ENCODE assay signal across 11 mouse cellular contexts in genomic region chr15:80582581-80583495, GRCm38 (mm10). TPM values are rescaled to one million over a fixed set of nuclear protein-coding genes. Genes with fewer than 3 reads are reported as not detected.
A peak's percentile ranks its signal among the peaks of the same experiment; 100 is the strongest.
DNase-seq lines count a peak whose midpoint lies in the region; ATAC-seq and TF ChIP-seq lines count a peak whose summit lies in the region.
"Had no signal": no experiment of that assay in that cellular context is flagged by ENCODE, and none has a peak within 500 bp of the region (broad histone marks: within the 10 kb centered on the region; RNA-seq: fewer than 3 reads in every experiment).

No protein-coding gene starts in this region.

- peak; percentile 6 for DNase-seq in G1E (ENCODE audit: low spot score)
- DNase-seq in frontal cortex, postnatal 10 days (ENCODE audit: low spot score in 2 of 2): no peak
- no peak for DNase-seq in cerebellum, postnatal 14 days
- DNase-seq in forebrain, postnatal 0 days: no peak

- no peaks in the 10 kb centered on the region for H3K27me3 ChIP-seq in intestine, postnatal 0 days (replicated peaks; ENCODE audit: control insufficient read depth, insufficient read depth, low read length)
- 0 out of 2 replicates have a peak, but pooled peaks cover 3% of the 10 kb centered on the region for H3K27me3 ChIP-seq in intestine, embryonic 16.5 days (replicated peaks; ENCODE audit: control insufficient read depth, insufficient read depth, low read length)
- H3K27me3 ChIP-seq in G1E (ENCODE audit: insufficient read depth, low read length): peaks cover 40% of the 10 kb centered on the region
- H3K27me3 ChIP-seq in heart, embryonic 14.5 days (ENCODE audit: control insufficient read depth, insufficient read depth, low read length): peaks cover 29% of the 10 kb centered on the region
- no peaks in the 10 kb centered on the region for H3K27me3 ChIP-seq in forebrain, postnatal 0 days (ENCODE audit: insufficient read depth, low read length)

- 0 out of 2 replicates have a peak overlapping the region, but pooled peaks have one; percentile 7 for H3K4me2 ChIP-seq in intestine, postnatal 0 days (replicated peaks; ENCODE audit: low read depth)
- H3K4me2 ChIP-seq in intestine, embryonic 16.5 days (ENCODE audit: low read depth, low read length): no peak overlapping the region
- peak overlapping the region; percentile 21; the same call in 1 of the 2 replicates for H3K4me2 ChIP-seq in heart, embryonic 14.5 days (ENCODE audit: low read length)
- no peak overlapping the region for H3K4me2 ChIP-seq in forebrain, postnatal 0 days (ENCODE audit: low read depth)
- H3K4me2 ChIP-seq: limb, embryonic 13.5 days had no signal

- no peak overlapping the region for H3K9ac ChIP-seq in intestine, postnatal 0 days (ENCODE audit: low read depth, low read length)
- no peak overlapping the region for H3K9ac ChIP-seq in intestine, embryonic 16.5 days (ENCODE audit: low read depth, low read length)
- H3K9ac ChIP-seq in heart, embryonic 14.5 days (ENCODE audit: low read length): no peak overlapping the region
- no peak overlapping the region for H3K9ac ChIP-seq in forebrain, postnatal 0 days
- H3K9ac ChIP-seq: limb, embryonic 13.5 days had no signal

- H3K4me1 ChIP-seq in intestine, postnatal 0 days (replicated peaks; ENCODE audit: control insufficient read depth, insufficient read depth, low read length): no peaks in the 10 kb centered on the region
- H3K4me1 ChIP-seq in intestine, embryonic 16.5 days (ENCODE audit: control insufficient read depth, insufficient read depth, low read length): no peaks in the 10 kb centered on the region
- peaks cover 8% of the 10 kb centered on the region for H3K4me1 ChIP-seq in G1E (ENCODE audit: insufficient read depth, low read depth, low read length)
- peaks cover 0 to 1% of the 10 kb centered on the region in 2 experiments; a peak in 2 of 4 replicates for H3K4me1 ChIP-seq in heart, embryonic 14.5 days (ENCODE audit: control insufficient read depth in 2 of 2, insufficient read depth in 2 of 2, low read length in 2 of 2)
- H3K4me1 ChIP-seq in forebrain, postnatal 0 days (ENCODE audit: insufficient read depth): no peaks in the 10 kb centered on the region

- ATAC-seq in intestine, postnatal 0 days: no peak
- no peak; the same call in 1 of the 2 replicates for ATAC-seq in intestine, embryonic 16.5 days
- ATAC-seq in G1E (ENCODE audit: extremely low read depth, insufficient number of reproducible peaks, low FRiP score, poor library complexity, severe bottlenecking): peak; percentile 40; the same call in 1 of the 2 replicates
- no peak for ATAC-seq in heart, embryonic 14.5 days (ENCODE audit: insufficient number of reproducible peaks, insufficient read depth, low FRiP score, low read depth)
- peak; percentile 96 for ATAC-seq in monocyte, adult 5-6 weeks (replicated peaks; ENCODE audit: insufficient number of reproducible peaks, low FRiP score, low TSS enrichment, poor library complexity, severe bottlenecking)
- ATAC-seq in forebrain, postnatal 0 days: no peak

- WGBS in intestine, postnatal 0 days: 43% methylated on average over 20 of the region's 20 CpGs
- 58% methylated on average over 20 of the region's 20 CpGs for WGBS in intestine, embryonic 16.5 days
- WGBS in heart, embryonic 14.5 days: 37% methylated on average over 19 of the region's 20 CpGs
- 76% methylated on average over 20 of the region's 20 CpGs for WGBS in forebrain, postnatal 0 days

- TF ChIP-seq CTCF in intestine, postnatal 0 days (IDR thresholded peaks at IDR 0.05; ENCODE audit: low read depth): no peak
- no peak for TF ChIP-seq CTCF in G1E (IDR thresholded peaks at IDR 0.05; ENCODE audit: low read depth, low read length)
- no peak for TF ChIP-seq CTCF in forebrain, postnatal 0 days (IDR thresholded peaks at IDR 0.05; ENCODE audit: low read depth)

- H3K27ac ChIP-seq in intestine, postnatal 0 days (ENCODE audit: low read depth, low read length): no peak overlapping the region
- no peak overlapping the region for H3K27ac ChIP-seq in intestine, embryonic 16.5 days (ENCODE audit: low read length)
- H3K27ac ChIP-seq in heart, embryonic 14.5 days (replicated peaks in 1 of 2; ENCODE audit: control insufficient read depth in 1 of 2, insufficient read depth in 1 of 2, low read depth in 2 of 2, low read length in 2 of 2): no peak overlapping the region
- H3K27ac ChIP-seq in forebrain, postnatal 0 days (ENCODE audit: low read depth, low read length): no peak overlapping the region
- H3K27ac ChIP-seq: limb, embryonic 13.5 days had no signal

- no peak overlapping the region for H3K4me3 ChIP-seq in intestine, postnatal 0 days (ENCODE audit: low read depth, low read length)
- H3K4me3 ChIP-seq in intestine, embryonic 16.5 days (ENCODE audit: low read length): no peak overlapping the region
- H3K4me3 ChIP-seq in G1E (ENCODE audit: low read depth, low read length): no peak overlapping the region
- H3K4me3 ChIP-seq in heart, embryonic 14.5 days (ENCODE audit: control insufficient read depth in 1 of 2, insufficient read depth in 1 of 2, low read depth in 1 of 2, low read length in 2 of 2): no peak overlapping the region
- no peak overlapping the region for H3K4me3 ChIP-seq in forebrain, postnatal 0 days (ENCODE audit: low read depth, low read length)
- H3K4me3 ChIP-seq: limb, embryonic 13.5 days had no signal

- H3K36me3 ChIP-seq in intestine, postnatal 0 days (ENCODE audit: control insufficient read depth, insufficient read depth): no peaks in the 10 kb centered on the region
- no peaks in the 10 kb centered on the region for H3K36me3 ChIP-seq in intestine, embryonic 16.5 days (ENCODE audit: control insufficient read depth, insufficient read depth, low read length)
- H3K36me3 ChIP-seq in G1E (replicated peaks): no peaks in the 10 kb centered on the region
- no peaks in the 10 kb centered on the region for H3K36me3 ChIP-seq in heart, embryonic 14.5 days (ENCODE audit: control insufficient read depth, insufficient read depth, low read length)
- no peaks in the 10 kb centered on the region for H3K36me3 ChIP-seq in forebrain, postnatal 0 days (ENCODE audit: insufficient read depth)
- H3K36me3 ChIP-seq: limb, embryonic 13.5 days had no signal

- no peaks in the 10 kb centered on the region for H3K9me3 ChIP-seq in intestine, postnatal 0 days (ENCODE audit: control insufficient read depth)
- no peaks in the 10 kb centered on the region for H3K9me3 ChIP-seq in intestine, embryonic 16.5 days (ENCODE audit: control insufficient read depth, low read length)
- H3K9me3 ChIP-seq in G1E (replicated peaks): no peaks in the 10 kb centered on the region
- no peaks in the 10 kb centered on the region for H3K9me3 ChIP-seq in heart, embryonic 14.5 days (ENCODE audit: control insufficient read depth, low read length)
- no peaks in the 10 kb centered on the region for H3K9me3 ChIP-seq in forebrain, postnatal 0 days (ENCODE audit: low read length)
- H3K9me3 ChIP-seq: limb, embryonic 13.5 days had no signal

RNA-seq across cellular contexts. Expression of gene Grap2, which starts 10.4 kb away (rescaled TPM):
- polyA plus RNA-seq in intestine, postnatal 0 days (2015; fragmentation: Nextera tagmentation; extraction: Ambion mirVana): 0.24 and 0.27 TPM in 2 replicates
- polyA plus RNA-seq in intestine, embryonic 16.5 days (2015; fragmentation: Nextera tagmentation; extraction: Ambion mirVana): 0.47 and 0.86 TPM in 2 replicates
- total RNA-seq in G1E (2014; fragmentation: Nextera tagmentation) (2.3 and 21.1 TPM in 2 replicates), G1E (2017) (2.8 and 4.9 TPM in 2 replicates)
- 4.5 and 4.6 TPM in 2 replicates for polyA plus RNA-seq in G1E (2012)
- 2.1 and 2.4 TPM in 2 replicates for polyA plus RNA-seq in heart, embryonic 14.5 days (2014; fragmentation: Nextera tagmentation; extraction: Ambion mirVana)
- 25.6 to 67.0 TPM (median 29.1 TPM) in 3 replicates for total RNA-seq in monocyte, adult 5-6 weeks (2017)
- 0.23 TPM in 1 of 2 replicates, not detected in the other for total RNA-seq in forebrain, postnatal 0 days (2014; rRNA removed)
- 0.21 TPM in 1 of 2 replicates, not detected in the other for polyA plus RNA-seq in forebrain, postnatal 0 days (2015; fragmentation: Nextera tagmentation; extraction: Ambion mirVana)

RNA-seq across cellular contexts. Expression of gene Enthd1, which starts 17.9 kb away (rescaled TPM):
- 0.07 TPM in 1 of 2 replicates, not detected in the other for polyA plus RNA-seq in intestine, postnatal 0 days (2015; fragmentation: Nextera tagmentation; extraction: Ambion mirVana)
- polyA plus RNA-seq in intestine, embryonic 16.5 days (2015; fragmentation: Nextera tagmentation; extraction: Ambion mirVana): not detected in 2 replicates
- total RNA-seq in G1E (2014; fragmentation: Nextera tagmentation) (not detected in 2 replicates), G1E (2017) (0.12 and 0.16 TPM in 2 replicates)
- polyA plus RNA-seq in G1E (2012): not detected in 2 replicates
- polyA plus RNA-seq in heart, embryonic 14.5 days (2014; fragmentation: Nextera tagmentation; extraction: Ambion mirVana): not detected in 2 replicates
- not detected in 3 replicates for total RNA-seq in monocyte, adult 5-6 weeks (2017)
- not detected in 2 replicates for total RNA-seq in forebrain, postnatal 0 days (2014; rRNA removed)
- polyA plus RNA-seq in forebrain, postnatal 0 days (2015; fragmentation: Nextera tagmentation; extraction: Ambion mirVana): not detected in 2 replicates
- total RNA-seq: heart, postnatal 14 days had no signal
- polyA plus RNA-seq: cortical plate, adult 2 months; limb, embryonic 13.5 days had no signal

Comparison
In these comparisons a context has a peak if more than half of its experiments do, and no peak if none do; other contexts are left out.
1. H3K4me2 ChIP-seq: peak in intestine, postnatal 0 days (single experiment) and heart, embryonic 14.5 days (single experiment); none in intestine, embryonic 16.5 days (single experiment) and forebrain, postnatal 0 days (single experiment).
2. ATAC-seq: peak in G1E (single experiment) and monocyte, adult 5-6 weeks (single experiment); none in intestine, postnatal 0 days (single experiment), intestine, embryonic 16.5 days (single experiment), heart, embryonic 14.5 days (single experiment) and forebrain, postnatal 0 days (single experiment).